Mouse (Mus musculus): Measurements from ENCODE around the gene Sowaha. TPM values are rescaled to one million over a fixed set of nuclear protein-coding genes. Genes with fewer than 3 reads are reported as not detected.
A peak's percentile ranks its signal among the peaks of the same experiment; 100 is the strongest.

Sowaha gene
- polyA plus RNA-seq, 1 experiment from 2014 or later: 1.6 TPM

DNA sequence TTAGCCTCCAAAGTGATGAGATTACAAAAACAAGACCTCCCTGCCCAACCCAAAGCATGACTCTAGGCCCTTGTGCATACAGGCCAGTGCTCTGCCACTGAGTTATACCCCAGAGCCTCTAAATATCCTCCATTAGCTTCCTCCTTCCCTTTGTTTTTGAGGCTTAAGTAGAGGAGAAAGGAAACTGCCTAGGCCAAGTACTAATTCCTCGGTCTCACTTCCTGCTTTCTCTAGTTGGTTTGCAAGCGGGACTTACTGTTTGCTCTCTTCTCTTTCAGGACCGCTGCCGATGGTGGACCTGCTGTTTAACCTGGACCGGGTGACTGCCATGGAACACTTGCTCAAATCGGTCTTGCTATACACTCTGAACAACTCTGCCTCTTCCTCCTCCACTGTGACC, 43.7 kb downstream of the Sowaha start:
- H3K27me3 ChIP-seq (ENCODE audit: control insufficient read depth, insufficient read depth, low read depth, low read length): no peaks in the 10 kb centered on the region
- no peak for ATAC-seq
- H3K9me3 ChIP-seq (replicated peaks; ENCODE audit: control insufficient read depth, low read length, poor library complexity, severe bottlenecking): no peaks in the 10 kb centered on the region
- no peak overlapping the region for H3K4me3 ChIP-seq (ENCODE audit: low read depth, low read length)
- H3K9ac ChIP-seq (ENCODE audit: low read depth, low read length): no peak overlapping the region
- no peak overlapping the region for H3K4me2 ChIP-seq (ENCODE audit: low read length)
- H3K4me1 ChIP-seq (ENCODE audit: control insufficient read depth, insufficient read depth, low read length): peaks cover 5% of the 10 kb centered on the region
- WGBS: 97% methylated on average over 6 of the region's 6 CpGs
- no peaks in the 10 kb centered on the region for H3K36me3 ChIP-seq (ENCODE audit: control insufficient read depth, insufficient read depth, low read length)
- H3K27ac ChIP-seq (ENCODE audit: low read length): no peak overlapping the region

DNA sequence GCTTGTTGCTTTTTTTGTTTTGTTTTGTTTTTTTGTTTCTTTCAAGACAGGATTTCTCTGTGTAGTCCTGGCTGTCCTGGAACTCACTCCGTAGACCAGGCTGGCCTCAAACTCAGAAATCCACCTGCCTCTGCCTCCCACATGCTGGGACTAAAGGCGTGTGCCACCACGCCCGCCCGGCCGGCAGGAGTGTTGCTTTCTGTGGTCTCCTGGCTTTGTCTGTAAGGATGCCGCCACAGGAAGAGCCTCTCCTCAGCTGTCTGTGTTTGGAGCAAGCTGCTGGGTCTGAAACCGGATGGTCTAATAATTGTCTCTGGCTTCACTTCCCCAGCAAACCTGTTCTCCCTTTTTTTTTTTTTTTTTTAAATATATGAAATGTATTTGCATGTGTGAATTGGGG, 44.6 kb downstream of the Sowaha start:
- no peak for ATAC-seq

DNA sequence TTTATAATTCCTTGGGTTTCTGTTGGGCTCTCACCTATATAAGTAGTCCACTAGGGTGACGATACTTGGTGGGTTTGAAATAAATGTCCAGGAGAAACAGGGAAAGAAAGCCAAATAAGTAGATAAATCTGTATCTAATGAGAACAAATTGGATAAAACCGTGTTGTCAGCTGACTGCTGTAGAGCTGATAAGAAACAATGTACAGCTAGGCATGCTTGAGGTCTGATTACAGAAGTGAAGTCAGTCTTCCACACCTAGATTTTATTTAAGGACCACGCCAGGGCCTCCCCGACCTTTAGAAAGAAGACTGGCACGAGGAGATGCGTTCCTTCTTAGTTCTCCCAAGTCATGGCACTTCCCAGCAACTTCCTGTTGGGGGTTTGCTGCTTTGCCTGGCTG, 47.0 kb downstream of the Sowaha start:
- no peak overlapping the region for H3K9ac ChIP-seq (ENCODE audit: low read depth, low read length)
- peaks cover 5% of the 10 kb centered on the region; the same call in 1 of the 2 replicates for H3K36me3 ChIP-seq (ENCODE audit: control insufficient read depth, insufficient read depth, low read length)
- WGBS: 73% methylated on average over 6 of the region's 6 CpGs
- no peak overlapping the region for H3K4me3 ChIP-seq (ENCODE audit: low read depth, low read length)
- H3K27me3 ChIP-seq (ENCODE audit: control insufficient read depth, insufficient read depth, low read depth, low read length): no peaks in the 10 kb centered on the region
- no peaks in the 10 kb centered on the region for H3K9me3 ChIP-seq (replicated peaks; ENCODE audit: control insufficient read depth, low read length, poor library complexity, severe bottlenecking)
- no peak overlapping the region for H3K4me2 ChIP-seq (ENCODE audit: low read length)
- H3K4me1 ChIP-seq (ENCODE audit: control insufficient read depth, insufficient read depth, low read length): peaks cover 11% of the 10 kb centered on the region
- no peak overlapping the region for H3K27ac ChIP-seq (ENCODE audit: low read length)
- no peak for ATAC-seq

More for the DNA sequence above, 44.6 kb downstream of the Sowaha start:
- peaks cover 6% of the 10 kb centered on the region for H3K4me1 ChIP-seq (ENCODE audit: control insufficient read depth, insufficient read depth, low read length)
- 91% methylated on average over 8 of the region's 8 CpGs for WGBS
- no peak overlapping the region for H3K27ac ChIP-seq (ENCODE audit: low read length)
- H3K9me3 ChIP-seq (replicated peaks; ENCODE audit: control insufficient read depth, low read length, poor library complexity, severe bottlenecking): no peaks in the 10 kb centered on the region
- no peak overlapping the region for H3K4me2 ChIP-seq (ENCODE audit: low read length)
- no peak overlapping the region for H3K4me3 ChIP-seq (ENCODE audit: low read depth, low read length)
- no peaks in the 10 kb centered on the region for H3K27me3 ChIP-seq (ENCODE audit: control insufficient read depth, insufficient read depth, low read depth, low read length)
- H3K9ac ChIP-seq (ENCODE audit: low read depth, low read length): no peak overlapping the region
- no peaks in the 10 kb centered on the region for H3K36me3 ChIP-seq (ENCODE audit: control insufficient read depth, insufficient read depth, low read length)

DNA sequence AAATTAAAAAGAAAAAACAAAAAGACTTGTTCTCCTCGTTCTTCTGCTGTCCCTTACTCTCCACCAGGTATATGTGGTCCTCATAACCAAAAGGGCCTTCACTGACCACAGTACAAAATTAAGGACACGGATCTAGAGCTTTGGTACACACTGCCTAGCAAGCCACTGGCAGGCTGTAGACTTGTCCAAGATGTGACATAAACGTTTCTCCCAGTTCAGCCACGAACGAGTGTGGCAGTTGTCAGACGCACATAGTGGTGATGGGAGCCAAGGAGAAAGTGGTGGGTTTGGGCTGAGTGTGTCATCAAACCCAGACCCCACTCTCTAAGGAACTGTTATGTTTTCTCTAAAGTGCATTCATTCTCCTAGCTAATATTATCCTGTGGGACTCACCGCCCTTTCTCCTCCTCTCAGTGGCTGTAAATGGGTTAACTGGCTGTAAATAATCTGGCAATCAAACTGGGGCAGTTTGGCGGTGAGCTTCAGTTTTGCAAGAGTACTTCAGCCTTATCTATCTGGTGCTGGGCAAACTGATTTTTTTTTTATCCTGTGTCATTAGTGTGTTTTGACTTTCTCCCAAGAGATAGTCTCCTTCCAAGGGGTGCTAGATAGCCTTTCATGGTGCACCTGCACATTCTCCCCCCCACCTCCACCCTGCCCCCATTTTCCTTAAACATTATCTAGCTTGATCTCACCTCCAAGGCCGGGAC, 48.6 kb downstream of the Sowaha start:
- no peaks in the 10 kb centered on the region for H3K27me3 ChIP-seq (ENCODE audit: control insufficient read depth, insufficient read depth, low read depth, low read length)
- peaks cover 11% of the 10 kb centered on the region for H3K4me1 ChIP-seq (ENCODE audit: control insufficient read depth, insufficient read depth, low read length)
- peaks cover 5% of the 10 kb centered on the region; the same call in 1 of the 2 replicates for H3K36me3 ChIP-seq (ENCODE audit: control insufficient read depth, insufficient read depth, low read length)
- peak overlapping the region; percentile 67 for H3K4me3 ChIP-seq (ENCODE audit: low read depth, low read length)
- peak overlapping the region; percentile 52 for H3K9ac ChIP-seq (ENCODE audit: low read depth, low read length)
- H3K27ac ChIP-seq (ENCODE audit: low read length): peak overlapping the region; percentile 79
- ATAC-seq: no peak; the same call in 1 of the 2 replicates
- H3K4me2 ChIP-seq (ENCODE audit: low read length): peak overlapping the region; percentile 69
- H3K9me3 ChIP-seq (replicated peaks; ENCODE audit: control insufficient read depth, low read length, poor library complexity, severe bottlenecking): no peaks in the 10 kb centered on the region
- 21% methylated on average over 9 of the region's 9 CpGs for WGBS

DNA sequence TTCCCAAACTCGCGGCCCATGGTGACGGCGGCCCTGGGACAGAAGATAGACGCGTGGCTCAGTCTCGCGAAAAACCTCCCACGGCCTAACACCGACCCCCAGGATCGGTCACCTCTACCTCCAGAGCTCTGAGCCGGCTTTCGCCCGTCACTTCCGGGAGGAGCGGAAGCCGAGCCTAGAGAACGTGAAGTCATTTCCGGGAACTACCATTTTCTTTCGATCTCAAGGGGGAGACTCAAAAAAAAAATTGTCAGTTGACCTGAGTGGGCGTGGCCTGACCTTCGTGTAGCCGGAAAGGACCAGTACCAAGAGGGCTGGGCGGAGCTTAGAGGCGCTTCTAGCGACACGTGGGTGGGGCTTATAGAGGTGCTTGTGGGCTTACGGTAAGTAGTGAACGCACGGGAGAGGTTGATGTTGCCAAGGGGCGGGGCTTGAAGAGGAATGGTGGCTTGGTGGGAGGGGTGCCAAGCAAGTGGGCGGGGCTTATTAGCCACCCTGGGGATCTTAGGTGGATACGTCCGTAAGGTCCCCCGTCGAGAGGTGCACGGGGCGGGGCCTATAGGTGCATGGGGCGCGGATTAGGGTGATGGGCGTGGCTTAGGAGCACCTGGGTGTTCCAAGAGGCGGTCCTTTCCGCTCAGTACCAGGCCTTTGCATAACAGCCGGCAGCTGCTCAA, 49.3 kb downstream of the Sowaha start, which contains the start of the genes Uqcrq and Gdf9:
Gene Uqcrq (minus strand): TSS at position 162 of the 677 bp plus-strand sequence.
Gene Gdf9 (plus strand): TSS at position 354 of the 677 bp plus-strand sequence.
- WGBS: under 1% methylated on average over 44 of the region's 44 CpGs

DNA sequence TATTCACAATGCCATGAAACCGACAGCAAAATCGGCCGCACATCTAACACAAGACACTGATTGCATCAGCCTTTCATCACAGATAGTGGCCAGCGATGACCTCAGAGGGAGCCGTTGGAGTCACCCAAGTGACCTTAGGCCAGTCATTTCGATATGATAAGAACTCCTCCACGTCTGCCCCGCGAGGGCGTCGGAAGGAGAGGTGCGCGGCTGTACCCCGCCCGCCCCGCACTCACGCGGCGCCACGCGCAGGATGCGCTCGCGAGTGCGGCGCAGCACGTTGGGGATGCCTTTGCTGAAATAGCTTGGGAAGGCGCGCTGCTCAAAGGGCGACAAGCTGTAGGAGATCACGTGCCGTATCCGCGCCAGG, 49.8 kb downstream of the Sowaha start:
- peaks cover 11% of the 10 kb centered on the region for H3K4me1 ChIP-seq (ENCODE audit: control insufficient read depth, insufficient read depth, low read length)
- H3K36me3 ChIP-seq (ENCODE audit: control insufficient read depth, insufficient read depth, low read length): peaks cover 5% of the 10 kb centered on the region; the same call in 1 of the 2 replicates
- H3K4me2 ChIP-seq (ENCODE audit: low read length): peak overlapping the region; percentile 64
- peak overlapping the region; percentile 81 for H3K9ac ChIP-seq (ENCODE audit: low read depth, low read length)
- WGBS: under 1% methylated on average over 34 of the region's 34 CpGs
- peak; percentile 69 for ATAC-seq
- peak overlapping the region; percentile 79 for H3K27ac ChIP-seq (ENCODE audit: low read length)
- H3K27me3 ChIP-seq (ENCODE audit: control insufficient read depth, insufficient read depth, low read depth, low read length): no peaks in the 10 kb centered on the region
- H3K9me3 ChIP-seq (replicated peaks; ENCODE audit: control insufficient read depth, low read length, poor library complexity, severe bottlenecking): no peaks in the 10 kb centered on the region
- H3K4me3 ChIP-seq (ENCODE audit: low read depth, low read length): peak overlapping the region; percentile 67

More for the DNA sequence above, 49.3 kb downstream of the Sowaha start, which contains the start of the genes Uqcrq and Gdf9:
- H3K36me3 ChIP-seq (ENCODE audit: control insufficient read depth, insufficient read depth, low read length): peaks cover 5% of the 10 kb centered on the region; the same call in 1 of the 2 replicates
- H3K27me3 ChIP-seq (ENCODE audit: control insufficient read depth, insufficient read depth, low read depth, low read length): no peaks in the 10 kb centered on the region
- peak; percentile 96 for ATAC-seq
- peak within 1 kb of the TSS; percentile 79 for H3K27ac ChIP-seq (ENCODE audit: low read length)
- no peaks in the 10 kb centered on the region for H3K9me3 ChIP-seq (replicated peaks; ENCODE audit: control insufficient read depth, low read length, poor library complexity, severe bottlenecking)
- H3K4me2 ChIP-seq (ENCODE audit: low read length): peak within 1 kb of the TSS; percentile 69
- peak within 1 kb of the TSS; percentile 67 for H3K4me3 ChIP-seq (ENCODE audit: low read depth, low read length)
- H3K9ac ChIP-seq (ENCODE audit: low read depth, low read length): peak within 1 kb of the TSS; percentile 81
- H3K4me1 ChIP-seq (ENCODE audit: control insufficient read depth, insufficient read depth, low read length): peaks cover 11% of the 10 kb centered on the region

DNA sequence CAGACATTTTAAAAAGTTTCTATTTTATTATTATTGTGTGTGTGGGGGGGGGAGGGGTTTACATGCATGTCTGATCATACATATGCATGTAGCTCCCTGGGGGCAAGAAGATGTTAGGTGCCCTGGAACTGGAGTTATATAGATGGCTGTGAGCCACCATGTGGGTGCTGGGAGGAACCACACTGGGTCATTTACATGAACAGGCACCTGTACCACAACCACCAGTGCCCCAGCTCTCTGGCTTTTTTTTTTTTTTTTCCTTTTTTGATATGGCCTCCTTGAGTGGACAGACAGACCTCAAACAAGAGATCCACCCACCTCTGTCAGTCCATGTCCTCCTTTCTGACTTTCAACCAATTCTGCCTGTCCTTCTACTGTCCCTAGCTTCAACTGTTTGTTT, 50.9 kb downstream of the Sowaha start:
- H3K27me3 ChIP-seq (ENCODE audit: control insufficient read depth, insufficient read depth, low read depth, low read length): no peaks in the 10 kb centered on the region
- H3K4me1 ChIP-seq (ENCODE audit: control insufficient read depth, insufficient read depth, low read length): peaks cover 11% of the 10 kb centered on the region

DNA sequence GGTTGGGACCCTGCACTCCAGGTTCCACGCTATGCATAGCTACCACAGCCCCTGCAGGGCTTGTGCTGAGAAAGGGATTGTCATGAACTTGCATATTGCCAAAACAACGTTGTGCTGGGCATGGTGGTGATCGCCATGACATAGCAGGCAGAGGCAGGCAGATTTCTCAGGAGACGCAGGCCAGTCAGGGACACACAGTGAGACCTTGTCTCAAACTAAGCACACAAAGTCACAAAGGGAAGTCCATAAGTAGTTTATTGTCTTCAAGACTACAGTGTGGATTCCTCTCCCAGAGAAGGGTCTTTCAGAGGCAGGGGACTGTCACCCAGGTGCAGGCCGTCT, 51.4 kb downstream of the Sowaha start:
- no peak overlapping the region for H3K27ac ChIP-seq (ENCODE audit: low read length)
- no peaks in the 10 kb centered on the region for H3K27me3 ChIP-seq (ENCODE audit: control insufficient read depth, insufficient read depth, low read depth, low read length)
- H3K36me3 ChIP-seq (ENCODE audit: control insufficient read depth, insufficient read depth, low read length): peaks cover 5% of the 10 kb centered on the region; the same call in 1 of the 2 replicates
- no peak overlapping the region for H3K4me3 ChIP-seq (ENCODE audit: low read depth, low read length)
- H3K4me2 ChIP-seq (ENCODE audit: low read length): no peak overlapping the region
- 97% methylated on average over 5 of the region's 5 CpGs for WGBS
- H3K4me1 ChIP-seq (ENCODE audit: control insufficient read depth, insufficient read depth, low read length): peaks cover 11% of the 10 kb centered on the region
- ATAC-seq: no peak
- H3K9me3 ChIP-seq (replicated peaks; ENCODE audit: control insufficient read depth, low read length, poor library complexity, severe bottlenecking): no peaks in the 10 kb centered on the region
- H3K9ac ChIP-seq (ENCODE audit: low read depth, low read length): no peak overlapping the region

More for the DNA sequence above, 50.9 kb downstream of the Sowaha start:
- no peak overlapping the region for H3K27ac ChIP-seq (ENCODE audit: low read length)
- H3K9ac ChIP-seq (ENCODE audit: low read depth, low read length): no peak overlapping the region
- H3K4me3 ChIP-seq (ENCODE audit: low read depth, low read length): no peak overlapping the region
- peaks cover 5% of the 10 kb centered on the region; the same call in 1 of the 2 replicates for H3K36me3 ChIP-seq (ENCODE audit: control insufficient read depth, insufficient read depth, low read length)
- no peak for ATAC-seq
- no peak overlapping the region; the same call in 1 of the 2 replicates for H3K4me2 ChIP-seq (ENCODE audit: low read length)
- H3K9me3 ChIP-seq (replicated peaks; ENCODE audit: control insufficient read depth, low read length, poor library complexity, severe bottlenecking): no peaks in the 10 kb centered on the region

All from midbrain, embryonic 16.5 days (tissue).